ENCODE assay signal across 9 mouse cellular contexts in genomic region chr4:142474018-142474417, GRCm38 (mm10).
DNase-seq lines count a peak whose midpoint lies in the region; ATAC-seq lines count a peak whose summit lies in the region.
"Had no signal": no experiment of that assay in that cellular context is flagged by ENCODE, and none has a peak within 500 bp of the region (broad histone marks: within the 10 kb centered on the region; RNA-seq: fewer than 3 reads in every experiment).

No protein-coding gene starts in this region.

- H3K36me3 ChIP-seq in kidney, embryonic 14.5 days (ENCODE audit: control insufficient read depth, insufficient read depth, low read length): no peaks in the 10 kb centered on the region

- WGBS in kidney, embryonic 14.5 days: 76% methylated on average over 12 of the region's 12 CpGs

- no peak overlapping the region for H3K9ac ChIP-seq in kidney, embryonic 14.5 days (ENCODE audit: low read depth, low read length)

- H3K9me3 ChIP-seq in kidney, embryonic 14.5 days (ENCODE audit: control insufficient read depth, low read length): no peaks in the 10 kb centered on the region

- no peak overlapping the region for H3K27ac ChIP-seq in kidney, embryonic 14.5 days (ENCODE audit: low read depth, low read length)
- H3K27ac ChIP-seq: macrophage had no signal

- H3K27me3 ChIP-seq in kidney, embryonic 14.5 days (ENCODE audit: control insufficient read depth, insufficient read depth, low read length): no peaks in the 10 kb centered on the region

- peak; percentile 34 for DNase-seq in kidney, adult 11 months
- peak; percentile 46 to 48 for DNase-seq in cerebellum, adult 18-20 months
- peak; percentile 74 to 75 for DNase-seq in frontal cortex, postnatal 36 days (ENCODE audit: low spot score in 2 of 2)
- DNase-seq in left cerebral cortex, postnatal 10 days (ENCODE audit: extremely low spot score in 1 of 2, low spot score in 2 of 2): peak; percentile 66 to 84
- peak; percentile 26 for DNase-seq in ovary, postnatal 36 days (ENCODE audit: low spot score)
- no peak for DNase-seq in natural killer cell, adult 2 months (ENCODE audit: low spot score in 2 of 2)

- no peaks in the 10 kb centered on the region for H3K4me1 ChIP-seq in kidney, embryonic 14.5 days (ENCODE audit: control insufficient read depth, insufficient read depth, low read length)

- no peak for ATAC-seq in kidney, embryonic 14.5 days (ENCODE audit: low FRiP score, low TSS enrichment)
- no peak for ATAC-seq in erythroid progenitor cell, adult 5-6 weeks (replicated peaks; ENCODE audit: low FRiP score, poor library complexity, severe bottlenecking)

- intact Hi-C loops in left cerebral cortex, postnatal 10 days (cut with DNase I): loop anchor here (10.0 kb wide), 1 partner anchor 59 kb away; no protein-coding TSS in a partner anchor

- H3K4me2 ChIP-seq in kidney, embryonic 14.5 days (replicated peaks; ENCODE audit: low read depth, low read length): no peak overlapping the region

- no peak overlapping the region for H3K4me3 ChIP-seq in kidney, embryonic 14.5 days (ENCODE audit: low read length)

Comparison
In these comparisons a context has a peak if more than half of its experiments do, and no peak if none do; other contexts are left out.
1. DNase-seq: peak in kidney, adult 11 months (single experiment), cerebellum, adult 18-20 months (2 of 2), frontal cortex, postnatal 36 days (2 of 2), left cerebral cortex, postnatal 10 days (2 of 2) and ovary, postnatal 36 days (single experiment); none in natural killer cell, adult 2 months (0 of 2).